Mouse (Mus musculus) heart, embryonic 16.5 days (tissue): ENCODE results near the gene Lrrfip2. TPM values are rescaled to one million over a fixed set of nuclear protein-coding genes. Genes with fewer than 3 reads are reported as not detected.

Source experiments
- ATAC-seq: fragments of 200-750 bp; cut with Nextera tagmentation; replicated peaks from 2 replicates; pipeline ENCODE4 v1.8.0; 2017; ENCODE audit warnings: moderate number of reproducible peaks; ENCODE audit not compliant: insufficient read depth, low FRiP score; ENCODE audit errors: extremely low read depth
- H3K27ac ChIP-seq: fragments of 300-500 bp; sonication (generic); 2 replicates; pipeline ENCODE4 v1.5.1; 2014; ENCODE audit warnings: mild to moderate bottlenecking, low read length, control low read depth, moderate library complexity
- H3K27me3 ChIP-seq: fragments of 300-500 bp; sonication (generic); 2 replicates; pipeline ENCODE4 v1.6.1; 2014; ENCODE audit warnings: low read length, mixed read lengths; ENCODE audit not compliant: control insufficient read depth, insufficient read depth
- H3K36me3 ChIP-seq: fragments of 300-500 bp; sonication (generic); 2 replicates; pipeline ENCODE4 v1.6.1; 2014; ENCODE audit not compliant: control insufficient read depth, insufficient read depth
- H3K4me1 ChIP-seq: fragments of 300-500 bp; sonication (generic); 2 replicates; pipeline ENCODE4 v1.6.1; 2014; ENCODE audit warnings: low read length, mixed read lengths; ENCODE audit not compliant: control insufficient read depth, insufficient read depth
- H3K4me2 ChIP-seq: fragments of 300-500 bp; sonication (generic); 2 replicates; pipeline ENCODE4 v1.6.1; 2014; ENCODE audit warnings: low read depth, mild to moderate bottlenecking, control low read depth, low read length
- H3K4me3 ChIP-seq: fragments of 300-500 bp; sonication (generic); 2 replicates; pipeline ENCODE4 v1.5.1; 2014; ENCODE audit warnings: mild to moderate bottlenecking, control low read depth, low read length
- H3K9ac ChIP-seq: fragments of 300-500 bp; sonication (generic); 2 replicates; pipeline ENCODE4 v1.6.1; 2014; ENCODE audit warnings: low read length, control low read depth
- H3K9me3 ChIP-seq: fragments of 300-500 bp; sonication (generic); replicated peaks from 2 replicates; pipeline ENCODE4 v1.6.1; 2016; ENCODE audit warnings: low read length; ENCODE audit not compliant: control insufficient read depth
- WGBS: fragments of 180-500 bp; shearing (Covaris S2); extraction: QIAGEN DNeasy Blood & Tissue Kit; methylation state at CpG from one replicate; pipeline ENCODE4 v1.1.7; 2014; 5-methylcytosine and 5-hydroxymethylcytosine counted together
- polyA plus RNA-seq: library from polyadenylated mRNA; unstranded; fragments of >200 nt; fragmentation: Nextera tagmentation; extraction: Ambion mirVana; gene quantifications from 2 replicates; pipeline ENCODE4 v1.2.1, GENCODE M21; 2015

Gene Lrrfip2
- polyA plus RNA-seq, 1 experiment from 2014 or later: 74.8 TPM

GRCm38 (mm10) chr9:111100406-111100805, 17.0 kb upstream of the Lrrfip2 start:
- ATAC-seq: no peak
- Histone ChIP-seq H3K4me1 (peaks cover 4% of the 10 kb centered on the region), H3K9ac (no peak overlapping the region), H3K27me3 (no peaks in the 10 kb centered on the region), H3K4me2 (no peak overlapping the region), H3K9me3 (no peaks in the 10 kb centered on the region), H3K36me3 (no peaks in the 10 kb centered on the region), H3K27ac (no peak overlapping the region), H3K4me3 (no peak overlapping the region)
- 86% methylated on average over 3 of the region's 3 CpGs for WGBS

- Histone ChIP-seq H3K4me2 (no peak overlapping the region), H3K4me3 (no peak overlapping the region), H3K27me3 (no peaks in the 10 kb centered on the region), H3K27ac (no peak overlapping the region), H3K9ac (no peak overlapping the region), H3K4me1 (peaks cover 6% of the 10 kb centered on the region; the same call in 1 of the 2 replicates), H3K36me3 (no peaks in the 10 kb centered on the region), H3K9me3 (no peaks in the 10 kb centered on the region)
- ATAC-seq: no peak
- WGBS: 82% methylated on average over 5 of the region's 5 CpGs
Measured at GRCm38 (mm10) chr9:111103293-111103692, 14.1 kb upstream of the Lrrfip2 start.

- Histone ChIP-seq H3K9me3 (no peaks in the 10 kb centered on the region), H3K27ac (no peak overlapping the region), H3K36me3 (no peaks in the 10 kb centered on the region), H3K4me2 (no peak overlapping the region), H3K4me3 (no peak overlapping the region), H3K27me3 (no peaks in the 10 kb centered on the region), H3K9ac (no peak overlapping the region), H3K4me1 (peaks cover 6% of the 10 kb centered on the region; the same call in 1 of the 2 replicates)
- 87% methylated on average over 5 of the region's 5 CpGs for WGBS
- ATAC-seq: no peak
Measured at GRCm38 (mm10) chr9:111103893-111104292, 13.5 kb upstream of the Lrrfip2 start.

- no peak overlapping the region for H3K27ac ChIP-seq
- H3K4me1 ChIP-seq: peaks cover 6% of the 10 kb centered on the region; the same call in 1 of the 2 replicates
- H3K9ac ChIP-seq: no peak overlapping the region
- no peak for ATAC-seq
- no peak overlapping the region for H3K4me2 ChIP-seq
- 45% methylated on average over 3 of the region's 3 CpGs for WGBS
- H3K9me3 ChIP-seq: no peaks in the 10 kb centered on the region
- no peak overlapping the region for H3K4me3 ChIP-seq
- no peaks in the 10 kb centered on the region for H3K27me3 ChIP-seq
- no peaks in the 10 kb centered on the region for H3K36me3 ChIP-seq
Measured at GRCm38 (mm10) chr9:111107863-111108262, 9.5 kb upstream of the Lrrfip2 start.

GRCm38 (mm10) chr9:111117794-111118251, 431 bp downstream of the Lrrfip2 start:
- Histone ChIP-seq H3K36me3 (no peaks in the 10 kb centered on the region), H3K27ac (peak overlapping the region; percentile 96), H3K27me3 (no peaks in the 10 kb centered on the region), H3K4me1 (peaks cover 28% of the 10 kb centered on the region), H3K4me3 (peak overlapping the region; percentile 84), H3K4me2 (peak overlapping the region; percentile 92), H3K9me3 (no peaks in the 10 kb centered on the region), H3K9ac (peak overlapping the region; percentile 84)
- under 1% methylated on average over 56 of the region's 56 CpGs for WGBS
- ATAC-seq: peak; percentile 87

GRCm38 (mm10) chr9:111118252-111118890, 979 bp downstream of the Lrrfip2 start:
- H3K9ac ChIP-seq: peak overlapping the region; percentile 84
- peak overlapping the region; percentile 96 for H3K27ac ChIP-seq
- H3K4me2 ChIP-seq: peak overlapping the region; percentile 92
- H3K36me3 ChIP-seq: no peaks in the 10 kb centered on the region
- H3K4me1 ChIP-seq: peaks cover 34% of the 10 kb centered on the region
- under 1% methylated on average over 49 of the region's 52 CpGs for WGBS
- H3K9me3 ChIP-seq: no peaks in the 10 kb centered on the region
- peak overlapping the region; percentile 84 for H3K4me3 ChIP-seq
- peak; percentile 67 for ATAC-seq
- no peaks in the 10 kb centered on the region for H3K27me3 ChIP-seq

- Histone ChIP-seq H3K4me1 (peaks cover 38% of the 10 kb centered on the region), H3K9me3 (no peaks in the 10 kb centered on the region), H3K4me3 (peak overlapping the region; percentile 84), H3K4me2 (peak overlapping the region; percentile 92), H3K27ac (peak overlapping the region; percentile 96), H3K27me3 (no peaks in the 10 kb centered on the region), H3K36me3 (no peaks in the 10 kb centered on the region), H3K9ac (peak overlapping the region; percentile 84)
- 2% methylated on average over 17 of the region's 17 CpGs for WGBS
- ATAC-seq: no peak; the same call in 1 of the 2 replicates
Measured at GRCm38 (mm10) chr9:111118891-111119441, 1.6 kb downstream of the Lrrfip2 start.

GRCm38 (mm10) chr9:111122446-111122845, 5.1 kb downstream of the Lrrfip2 start:
- Histone ChIP-seq H3K9me3 (no peaks in the 10 kb centered on the region), H3K27me3 (no peaks in the 10 kb centered on the region), H3K4me1 (peaks cover 43% of the 10 kb centered on the region), H3K36me3 (no peaks in the 10 kb centered on the region), H3K4me2 (peak overlapping the region; percentile 44), H3K9ac (peak overlapping the region; percentile 43; the same call in 1 of the 2 replicates), H3K4me3 (no peak overlapping the region), H3K27ac (peak overlapping the region; percentile 81)
- 21% methylated on average over 5 of the region's 5 CpGs for WGBS
- peak; percentile 64 for ATAC-seq

- peak overlapping the region; percentile 81 for H3K27ac ChIP-seq
- no peaks in the 10 kb centered on the region for H3K27me3 ChIP-seq
- H3K4me1 ChIP-seq: peaks cover 46% of the 10 kb centered on the region
- 0 out of 2 replicates have a peak overlapping the region, but pooled peaks have one; percentile 5 for H3K9ac ChIP-seq
- no peak overlapping the region for H3K4me3 ChIP-seq
- ATAC-seq: no peak
- no peak overlapping the region for H3K4me2 ChIP-seq
- 55% methylated on average over 2 of the region's 2 CpGs for WGBS
- H3K9me3 ChIP-seq: no peaks in the 10 kb centered on the region
- H3K36me3 ChIP-seq: no peaks in the 10 kb centered on the region
Measured at GRCm38 (mm10) chr9:111123336-111123735, 5.9 kb downstream of the Lrrfip2 start.
